Mouse (Mus musculus) cortical plate, adult 2 months (tissue): ENCODE measurements around the gene Lrriq3.

Experiments
- CTCF ChIP-seq: fragments of 200-500 bp; IDR thresholded peaks from 2 replicates; pipeline ENCODE4 v1.5.1; 2011; ENCODE audit warnings: mild to moderate bottlenecking, control low read depth, low read length; ENCODE audit not compliant: insufficient read depth; ENCODE audit errors: extremely low read depth
- POLR2A ChIP-seq: fragments of 200-500 bp; IDR thresholded peaks from 2 replicates; pipeline ENCODE4 v1.6.1; 2011; ENCODE audit warnings: mild to moderate bottlenecking, low read length, control low read depth; ENCODE audit not compliant: insufficient read depth; ENCODE audit errors: extremely low read depth

DNA sequence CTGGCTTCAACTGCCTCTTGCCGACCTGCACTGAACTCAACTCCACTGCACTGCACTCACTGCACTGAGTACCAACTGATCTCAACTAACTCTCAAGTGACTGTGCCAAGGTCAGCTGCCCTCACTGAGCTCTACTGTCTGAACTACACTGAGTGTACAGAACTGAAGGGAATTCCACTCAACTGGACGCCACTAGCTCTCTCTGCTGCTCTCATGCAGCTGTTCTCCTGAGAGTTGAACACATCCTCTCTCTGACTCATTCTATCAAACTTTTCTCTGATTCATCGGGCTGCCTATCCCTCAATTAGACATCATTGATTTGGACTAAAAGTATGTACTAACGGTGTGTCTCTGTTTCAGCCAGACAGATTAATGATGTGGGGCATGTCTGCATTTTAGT, 15.3 kb upstream of the Lrriq3 start:
- TF ChIP-seq CTCF (no peak), POLR2A (no peak)
